Mouse (Mus musculus): ENCODE results near the gene Magi2. TPM values are rescaled to one million over a fixed set of nuclear protein-coding genes. Genes with fewer than 3 reads are reported as not detected.

The Magi2 gene
- polyA plus RNA-seq, 1 experiment from 2014 or later, result 9.3 TPM

DNA sequence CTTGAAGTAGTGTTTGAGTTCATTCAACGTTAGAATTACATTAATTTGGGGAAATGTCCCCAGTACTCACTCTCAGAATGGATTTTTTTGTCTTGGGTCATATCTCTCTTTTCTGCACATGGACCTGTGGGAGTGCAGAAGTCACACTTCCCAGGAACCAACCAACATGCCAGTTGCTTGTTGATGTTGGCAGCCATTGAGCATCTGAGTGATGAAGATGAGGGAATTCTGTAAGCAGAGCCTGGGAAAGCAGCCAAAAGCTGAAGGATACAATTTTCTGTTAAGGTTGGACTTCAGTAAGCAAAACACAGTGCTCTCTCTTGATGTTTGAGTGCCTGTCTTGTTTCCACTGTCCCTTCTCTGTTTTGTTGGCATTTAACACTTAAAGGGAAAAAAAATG lies 1102.1 kb downstream of the Magi2 start:
- WGBS, result 58% methylated on average over 1 of the region's 1 CpGs
- Histone ChIP-seq H3K4me2 (replicated peaks; ENCODE audit: low read depth, low read length) (no peak overlapping the region), H3K27ac (ENCODE audit: low read depth, low read length) (no peak overlapping the region), H3K4me3 (ENCODE audit: low read length) (no peak overlapping the region), H3K4me1 (ENCODE audit: control insufficient read depth, insufficient read depth, low read length) (no peaks in the 10 kb centered on the region), H3K27me3 (ENCODE audit: control insufficient read depth, insufficient read depth, low read length) (no peaks in the 10 kb centered on the region), H3K36me3 (ENCODE audit: control insufficient read depth, insufficient read depth, low read length) (no peaks in the 10 kb centered on the region), H3K9ac (ENCODE audit: low read depth, low read length) (no peak overlapping the region), H3K9me3 (ENCODE audit: control insufficient read depth, low read length) (no peaks in the 10 kb centered on the region)
- ATAC-seq (ENCODE audit: low FRiP score, low TSS enrichment), result no peak

DNA sequence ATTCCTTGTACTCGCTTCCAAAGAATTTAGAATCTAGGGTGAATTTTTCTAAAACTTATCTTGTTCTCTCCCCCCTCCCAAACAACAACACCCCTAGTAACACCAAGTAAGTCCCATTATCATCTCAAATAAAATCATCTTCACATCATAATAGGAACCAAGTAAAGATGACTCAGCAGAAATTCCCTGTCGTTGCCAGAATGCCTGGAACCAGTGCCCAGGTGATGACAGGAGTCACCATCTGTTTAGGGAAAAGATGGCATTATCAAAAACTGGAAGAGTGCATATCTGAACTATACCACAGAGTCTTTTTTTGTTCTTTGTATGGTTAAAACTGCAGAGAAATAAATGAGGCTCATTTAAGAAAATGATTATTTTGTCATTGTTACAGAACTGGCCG lies 1103.2 kb downstream of the Magi2 start:
- 78% methylated on average over 3 of the region's 3 CpGs for WGBS
- Histone ChIP-seq H3K27me3 (ENCODE audit: control insufficient read depth, insufficient read depth, low read length) (no peaks in the 10 kb centered on the region), H3K4me2 (replicated peaks; ENCODE audit: low read depth, low read length) (no peak overlapping the region), H3K9ac (ENCODE audit: low read depth, low read length) (no peak overlapping the region), H3K36me3 (ENCODE audit: control insufficient read depth, insufficient read depth, low read length) (no peaks in the 10 kb centered on the region), H3K9me3 (ENCODE audit: control insufficient read depth, low read length) (no peaks in the 10 kb centered on the region), H3K4me3 (ENCODE audit: low read length) (no peak overlapping the region), H3K4me1 (ENCODE audit: control insufficient read depth, insufficient read depth, low read length) (no peaks in the 10 kb centered on the region), H3K27ac (ENCODE audit: low read depth, low read length) (no peak overlapping the region)
- ATAC-seq (ENCODE audit: low FRiP score, low TSS enrichment), result no peak

GRCm38 (mm10) chr5:20332574-20332973 lies 1105.7 kb downstream of the Magi2 start:
- Histone ChIP-seq H3K36me3 (ENCODE audit: control insufficient read depth, insufficient read depth, low read length) (no peaks in the 10 kb centered on the region), H3K4me1 (ENCODE audit: control insufficient read depth, insufficient read depth, low read length) (no peaks in the 10 kb centered on the region), H3K9me3 (ENCODE audit: control insufficient read depth, low read length) (no peaks in the 10 kb centered on the region), H3K27ac (ENCODE audit: low read depth, low read length) (no peak overlapping the region), H3K4me2 (replicated peaks; ENCODE audit: low read depth, low read length) (no peak overlapping the region), H3K4me3 (ENCODE audit: low read length) (no peak overlapping the region), H3K9ac (ENCODE audit: low read depth, low read length) (no peak overlapping the region), H3K27me3 (ENCODE audit: control insufficient read depth, insufficient read depth, low read length) (no peaks in the 10 kb centered on the region)
- ATAC-seq (ENCODE audit: low FRiP score, low TSS enrichment), result no peak
- WGBS, result 77% methylated on average over 4 of the region's 4 CpGs

DNA sequence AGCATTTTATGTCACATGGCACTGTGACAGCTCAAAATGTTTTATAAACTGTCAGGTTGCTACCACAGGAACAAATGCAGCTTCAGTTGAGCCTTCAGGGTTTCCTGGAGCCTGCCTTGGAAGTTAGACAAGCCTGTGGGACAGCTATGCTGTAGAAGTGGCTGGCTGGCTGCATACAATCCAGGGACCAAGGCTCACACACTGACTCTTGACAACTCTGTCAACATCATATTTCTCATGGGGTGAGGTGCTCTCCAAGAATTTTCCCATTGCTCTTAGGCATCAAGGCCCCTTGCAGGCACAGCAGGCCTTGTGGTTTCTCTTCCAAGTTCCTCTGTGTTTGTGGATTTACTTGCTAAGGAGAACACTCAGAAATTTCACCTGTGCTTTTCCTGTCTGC lies 1107.7 kb downstream of the Magi2 start:
- no peaks in the 10 kb centered on the region for H3K36me3 ChIP-seq (ENCODE audit: control insufficient read depth, insufficient read depth, low read length)

GRCm38 (mm10) chr5:20352941-20353340 lies 1126.1 kb downstream of the Magi2 start:
- Histone ChIP-seq H3K4me3 (ENCODE audit: low read length) (no peak overlapping the region), H3K27me3 (ENCODE audit: control insufficient read depth, insufficient read depth, low read length) (no peaks in the 10 kb centered on the region), H3K4me2 (replicated peaks; ENCODE audit: low read depth, low read length) (no peak overlapping the region), H3K9me3 (ENCODE audit: control insufficient read depth, low read length) (no peaks in the 10 kb centered on the region), H3K4me1 (ENCODE audit: control insufficient read depth, insufficient read depth, low read length) (no peaks in the 10 kb centered on the region), H3K9ac (ENCODE audit: low read depth, low read length) (no peak overlapping the region), H3K27ac (ENCODE audit: low read depth, low read length) (no peak overlapping the region), H3K36me3 (ENCODE audit: control insufficient read depth, insufficient read depth, low read length) (no peaks in the 10 kb centered on the region)
- ATAC-seq (ENCODE audit: low FRiP score, low TSS enrichment), result no peak
- WGBS, result 92% methylated on average over 8 of the region's 8 CpGs

More for the DNA sequence above, 1107.7 kb downstream of the Magi2 start:
- no peaks in the 10 kb centered on the region for H3K27me3 ChIP-seq (ENCODE audit: control insufficient read depth, insufficient read depth, low read length)
- no peak for ATAC-seq (ENCODE audit: low FRiP score, low TSS enrichment)
- no peak overlapping the region for H3K4me3 ChIP-seq (ENCODE audit: low read length)
- H3K4me1 ChIP-seq (ENCODE audit: control insufficient read depth, insufficient read depth, low read length), result no peaks in the 10 kb centered on the region
- no peaks in the 10 kb centered on the region for H3K9me3 ChIP-seq (ENCODE audit: control insufficient read depth, low read length)
- H3K27ac ChIP-seq (ENCODE audit: low read depth, low read length), result no peak overlapping the region
- no peak overlapping the region for H3K4me2 ChIP-seq (replicated peaks; ENCODE audit: low read depth, low read length)
- H3K9ac ChIP-seq (ENCODE audit: low read depth, low read length), result no peak overlapping the region

- no peak overlapping the region for H3K9ac ChIP-seq (ENCODE audit: low read depth, low read length)
- H3K36me3 ChIP-seq (ENCODE audit: control insufficient read depth, insufficient read depth, low read length), result no peaks in the 10 kb centered on the region
- no peak overlapping the region for H3K27ac ChIP-seq (ENCODE audit: low read depth, low read length)
- WGBS, result 74% methylated on average over 5 of the region's 5 CpGs
- H3K27me3 ChIP-seq (ENCODE audit: control insufficient read depth, insufficient read depth, low read length), result no peaks in the 10 kb centered on the region
- H3K4me3 ChIP-seq (ENCODE audit: low read length), result no peak overlapping the region
- H3K4me2 ChIP-seq (replicated peaks; ENCODE audit: low read depth, low read length), result no peak overlapping the region
- ATAC-seq (ENCODE audit: low FRiP score, low TSS enrichment), result no peak
- no peaks in the 10 kb centered on the region for H3K9me3 ChIP-seq (ENCODE audit: control insufficient read depth, low read length)
- H3K4me1 ChIP-seq (ENCODE audit: control insufficient read depth, insufficient read depth, low read length), result no peaks in the 10 kb centered on the region
These were observed 1131.6 kb downstream of the Magi2 start for GRCm38 (mm10) chr5:20358437-20358836.

DNA sequence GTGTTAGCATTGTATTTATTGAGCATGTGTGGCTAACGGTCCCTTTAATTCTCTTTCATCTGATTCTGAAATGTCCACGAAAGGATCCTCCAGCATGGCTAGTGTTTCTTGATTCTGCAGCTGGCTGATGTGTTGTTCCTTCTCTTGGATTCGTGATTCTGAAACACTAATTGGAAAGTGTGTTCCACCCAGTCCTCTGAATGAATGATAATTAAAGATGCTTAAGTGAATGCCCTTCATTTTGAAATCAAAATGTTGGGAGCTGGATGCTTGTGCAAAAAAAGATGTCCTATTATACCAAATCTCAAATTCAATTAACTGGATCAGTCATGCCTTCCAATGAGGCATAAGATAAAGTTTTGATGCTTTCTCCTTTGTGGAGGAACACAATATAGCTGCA lies 1132.2 kb downstream of the Magi2 start:
- Histone ChIP-seq H3K27me3 (ENCODE audit: control insufficient read depth, insufficient read depth, low read length) (no peaks in the 10 kb centered on the region), H3K4me2 (replicated peaks; ENCODE audit: low read depth, low read length) (no peak overlapping the region), H3K27ac (ENCODE audit: low read depth, low read length) (no peak overlapping the region), H3K36me3 (ENCODE audit: control insufficient read depth, insufficient read depth, low read length) (no peaks in the 10 kb centered on the region), H3K9ac (ENCODE audit: low read depth, low read length) (no peak overlapping the region), H3K4me3 (ENCODE audit: low read length) (no peak overlapping the region), H3K9me3 (ENCODE audit: control insufficient read depth, low read length) (no peaks in the 10 kb centered on the region), H3K4me1 (ENCODE audit: control insufficient read depth, insufficient read depth, low read length) (no peaks in the 10 kb centered on the region)
- 84% methylated on average over 3 of the region's 3 CpGs for WGBS
- no peak for ATAC-seq (ENCODE audit: low FRiP score, low TSS enrichment)

DNA sequence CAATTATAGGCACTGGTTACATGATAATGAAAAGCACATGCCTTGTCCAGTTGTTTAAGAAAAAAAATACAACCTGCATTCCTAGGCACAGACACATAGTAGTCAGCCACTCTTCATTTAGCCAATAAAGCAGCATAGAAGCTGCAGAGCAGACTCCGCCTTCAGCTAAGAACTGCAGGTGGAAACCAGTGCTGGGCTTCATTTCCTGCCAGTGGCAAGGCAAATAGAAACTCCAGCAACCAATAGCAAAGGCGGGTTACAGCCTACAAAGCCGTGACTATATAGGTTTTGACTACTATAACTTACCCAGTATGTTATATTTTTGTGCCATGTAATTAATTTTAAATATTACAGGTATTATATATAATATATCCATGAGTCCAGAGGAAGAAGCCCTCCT lies 1135.3 kb downstream of the Magi2 start:
- Histone ChIP-seq H3K4me3 (ENCODE audit: low read length) (no peak overlapping the region), H3K9ac (ENCODE audit: low read depth, low read length) (no peak overlapping the region), H3K27me3 (ENCODE audit: control insufficient read depth, insufficient read depth, low read length) (no peaks in the 10 kb centered on the region), H3K36me3 (ENCODE audit: control insufficient read depth, insufficient read depth, low read length) (no peaks in the 10 kb centered on the region), H3K9me3 (ENCODE audit: control insufficient read depth, low read length) (no peaks in the 10 kb centered on the region), H3K4me2 (replicated peaks; ENCODE audit: low read depth, low read length) (no peak overlapping the region), H3K27ac (ENCODE audit: low read depth, low read length) (no peak overlapping the region), H3K4me1 (ENCODE audit: control insufficient read depth, insufficient read depth, low read length) (no peaks in the 10 kb centered on the region)
- 88% methylated on average over 3 of the region's 3 CpGs for WGBS
- no peak for ATAC-seq (ENCODE audit: low FRiP score, low TSS enrichment)

DNA sequence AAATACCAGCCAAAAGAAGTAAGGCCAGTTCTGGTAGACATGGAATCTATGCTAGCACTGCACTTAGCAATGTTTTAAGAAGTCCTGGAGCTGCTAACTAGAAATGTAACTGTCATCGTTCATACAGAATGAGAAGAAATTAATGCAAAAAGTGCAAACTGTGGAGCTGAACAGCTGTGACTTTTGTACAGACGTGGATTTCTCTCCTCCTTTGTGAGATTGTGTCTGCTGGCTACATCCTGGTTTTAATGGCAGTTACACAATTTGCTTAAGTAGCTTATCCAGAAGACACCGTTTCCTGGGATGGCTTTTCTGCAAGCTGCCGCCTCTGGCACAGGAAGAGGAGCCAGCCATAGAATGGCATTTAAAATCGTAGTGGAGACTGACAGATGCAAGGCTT lies 1136.4 kb downstream of the Magi2 start:
- no peaks in the 10 kb centered on the region for H3K36me3 ChIP-seq (ENCODE audit: control insufficient read depth, insufficient read depth, low read length)
- no peaks in the 10 kb centered on the region for H3K27me3 ChIP-seq (ENCODE audit: control insufficient read depth, insufficient read depth, low read length)
- no peak overlapping the region for H3K27ac ChIP-seq (ENCODE audit: low read depth, low read length)
- H3K9ac ChIP-seq (ENCODE audit: low read depth, low read length), result no peak overlapping the region
- 70% methylated on average over 5 of the region's 5 CpGs for WGBS
- no peaks in the 10 kb centered on the region for H3K4me1 ChIP-seq (ENCODE audit: control insufficient read depth, insufficient read depth, low read length)
- ATAC-seq (ENCODE audit: low FRiP score, low TSS enrichment), result no peak
- no peak overlapping the region for H3K4me2 ChIP-seq (replicated peaks; ENCODE audit: low read depth, low read length)
- no peak overlapping the region for H3K4me3 ChIP-seq (ENCODE audit: low read length)
- H3K9me3 ChIP-seq (ENCODE audit: control insufficient read depth, low read length), result no peaks in the 10 kb centered on the region

GRCm38 (mm10) chr5:20373586-20373985 lies 1146.8 kb downstream of the Magi2 start:
- Histone ChIP-seq H3K9me3 (ENCODE audit: control insufficient read depth, low read length) (no peaks in the 10 kb centered on the region), H3K27ac (ENCODE audit: low read depth, low read length) (no peak overlapping the region), H3K4me2 (replicated peaks; ENCODE audit: low read depth, low read length) (no peak overlapping the region), H3K27me3 (ENCODE audit: control insufficient read depth, insufficient read depth, low read length) (no peaks in the 10 kb centered on the region), H3K4me3 (ENCODE audit: low read length) (no peak overlapping the region), H3K9ac (ENCODE audit: low read depth, low read length) (no peak overlapping the region), H3K36me3 (ENCODE audit: control insufficient read depth, insufficient read depth, low read length) (no peaks in the 10 kb centered on the region), H3K4me1 (ENCODE audit: control insufficient read depth, insufficient read depth, low read length) (no peaks in the 10 kb centered on the region)
- ATAC-seq (ENCODE audit: low FRiP score, low TSS enrichment), result no peak
- WGBS, result 75% methylated on average over 1 of the region's 1 CpGs
